ENCODE assay signal across 8 mouse cellular contexts in the genomic region with DNA sequence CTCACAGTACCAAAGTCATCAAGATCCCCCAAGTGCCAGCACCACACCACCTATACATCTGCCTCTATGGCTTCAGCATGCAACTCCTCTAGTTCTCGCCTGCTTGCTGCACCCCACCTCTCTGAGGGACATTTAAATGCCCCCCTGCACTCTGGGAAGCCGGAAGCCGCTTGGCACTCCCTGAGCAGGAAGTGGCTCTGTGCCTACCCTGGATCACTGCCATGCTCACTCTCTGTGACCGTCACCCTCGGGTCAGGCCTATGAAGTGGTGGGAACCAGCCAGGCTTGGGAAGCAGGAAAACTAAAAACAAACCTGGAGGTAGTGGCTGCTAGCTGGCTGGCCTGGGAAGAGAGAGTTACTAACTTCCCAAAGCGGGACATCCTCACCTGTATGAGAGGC.
DNase-seq lines count a peak whose midpoint lies in the region; ATAC-seq lines count a peak whose summit lies in the region.

No protein-coding gene starts in this region.

- H3K27me3 ChIP-seq in forebrain, embryonic 15.5 days, result no peaks in the 10 kb centered on the region
- no peaks in the 10 kb centered on the region for H3K27me3 ChIP-seq in forebrain, embryonic 16.5 days (replicated peaks; ENCODE audit: control insufficient read depth, insufficient read depth, low read length)

- ATAC-seq in forebrain, embryonic 15.5 days (replicated peaks), result no peak
- ATAC-seq in forebrain, embryonic 16.5 days, result no peak
- no peak for ATAC-seq in erythroid progenitor cell, adult 5-6 weeks (replicated peaks; ENCODE audit: low FRiP score, poor library complexity, severe bottlenecking)

- H3K4me2 ChIP-seq in forebrain, embryonic 15.5 days (replicated peaks), result no peak overlapping the region
- H3K4me2 ChIP-seq in forebrain, embryonic 16.5 days (ENCODE audit: low read length), result no peak overlapping the region

- no peaks in the 10 kb centered on the region for H3K9me3 ChIP-seq in forebrain, embryonic 15.5 days
- H3K9me3 ChIP-seq in forebrain, embryonic 16.5 days (ENCODE audit: control insufficient read depth, low read length), result no peaks in the 10 kb centered on the region

- no peak overlapping the region for H3K4me3 ChIP-seq in forebrain, embryonic 15.5 days
- H3K4me3 ChIP-seq in forebrain, embryonic 16.5 days (replicated peaks; ENCODE audit: low read length), result no peak overlapping the region

- no peak overlapping the region for H3K9ac ChIP-seq in forebrain, embryonic 15.5 days (replicated peaks)
- no peak overlapping the region for H3K9ac ChIP-seq in forebrain, embryonic 16.5 days (replicated peaks; ENCODE audit: low read depth, low read length)

- H3K36me3 ChIP-seq in forebrain, embryonic 15.5 days, result no peaks in the 10 kb centered on the region
- no peaks in the 10 kb centered on the region for H3K36me3 ChIP-seq in forebrain, embryonic 16.5 days (ENCODE audit: control insufficient read depth, insufficient read depth)

- WGBS in forebrain, embryonic 15.5 days, result 57% methylated on average over 6 of the region's 6 CpGs
- WGBS in forebrain, embryonic 16.5 days, result 59% methylated on average over 6 of the region's 6 CpGs

- peak; percentile 49 to 53 for DNase-seq in spleen, adult 18-20 months
- DNase-seq in spleen, adult 12 weeks (ENCODE audit: low spot score), result no peak
- peak; percentile 79 to 85 for DNase-seq in kidney, postnatal 4 days
- DNase-seq in thymus, postnatal 14 days, result peak; percentile 59
- DNase-seq in layer of hippocampus, adult 11-12 months (ENCODE audit: low spot score), result no peak

- H3K27ac ChIP-seq in forebrain, embryonic 15.5 days (replicated peaks), result peak overlapping the region; percentile 33; the same call in 1 of the 2 replicates
- no peak overlapping the region for H3K27ac ChIP-seq in forebrain, embryonic 16.5 days (ENCODE audit: low read length)

- H3K4me1 ChIP-seq in forebrain, embryonic 15.5 days, result peaks cover 61% of the 10 kb centered on the region
- H3K4me1 ChIP-seq in forebrain, embryonic 16.5 days (replicated peaks; ENCODE audit: control insufficient read depth, insufficient read depth, low read length), result peaks cover 44% of the 10 kb centered on the region

Comparison
In these comparisons a context has a peak if more than half of its experiments do, and no peak if none do; other contexts are left out.
1. DNase-seq: peak in spleen, adult 18-20 months (2 of 2), kidney, postnatal 4 days (2 of 2) and thymus, postnatal 14 days (single experiment); none in spleen, adult 12 weeks (single experiment) and layer of hippocampus, adult 11-12 months (single experiment).